Mouse (Mus musculus) lung, postnatal 25 days (tissue): ENCODE data around the gene Ankdd1b.

Experiments used
- DNase-seq: peaks from one replicate; pipeline ENCODE4 v3.0.0; 2022; ENCODE audit warnings: low spot score

Ankdd1b gene

GRCm38 (mm10) chr13:96470957-96471356, at the start of gene Ankdd1b:
TSS of gene Ankdd1b (minus strand) at chr13:96471198.
- no peak for DNase-seq

DNA sequence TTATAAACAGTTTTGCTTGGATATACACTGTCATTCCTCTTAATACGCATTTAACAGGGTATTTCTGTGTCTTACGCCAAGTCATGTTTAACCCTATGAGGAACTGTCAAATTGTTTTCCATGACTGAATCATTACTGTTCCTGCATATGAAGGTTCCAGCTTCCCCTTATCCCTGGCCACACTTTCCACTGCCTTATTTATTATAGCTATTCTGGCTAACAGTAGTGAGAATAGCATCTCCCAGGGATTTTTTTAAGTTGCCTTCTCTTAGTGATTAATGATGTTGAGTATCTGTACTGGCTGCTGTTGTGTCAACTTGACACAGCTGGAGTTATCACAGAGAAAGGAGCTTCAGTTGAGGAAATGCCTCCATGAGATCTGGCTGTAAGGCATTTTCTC, 46.3 kb upstream of the Ankdd1b start:
- DNase-seq = no peak

GRCm38 (mm10) chr13:96516249-96516648, 45.3 kb upstream of the Ankdd1b start:
- DNase-seq = no peak

DNA sequence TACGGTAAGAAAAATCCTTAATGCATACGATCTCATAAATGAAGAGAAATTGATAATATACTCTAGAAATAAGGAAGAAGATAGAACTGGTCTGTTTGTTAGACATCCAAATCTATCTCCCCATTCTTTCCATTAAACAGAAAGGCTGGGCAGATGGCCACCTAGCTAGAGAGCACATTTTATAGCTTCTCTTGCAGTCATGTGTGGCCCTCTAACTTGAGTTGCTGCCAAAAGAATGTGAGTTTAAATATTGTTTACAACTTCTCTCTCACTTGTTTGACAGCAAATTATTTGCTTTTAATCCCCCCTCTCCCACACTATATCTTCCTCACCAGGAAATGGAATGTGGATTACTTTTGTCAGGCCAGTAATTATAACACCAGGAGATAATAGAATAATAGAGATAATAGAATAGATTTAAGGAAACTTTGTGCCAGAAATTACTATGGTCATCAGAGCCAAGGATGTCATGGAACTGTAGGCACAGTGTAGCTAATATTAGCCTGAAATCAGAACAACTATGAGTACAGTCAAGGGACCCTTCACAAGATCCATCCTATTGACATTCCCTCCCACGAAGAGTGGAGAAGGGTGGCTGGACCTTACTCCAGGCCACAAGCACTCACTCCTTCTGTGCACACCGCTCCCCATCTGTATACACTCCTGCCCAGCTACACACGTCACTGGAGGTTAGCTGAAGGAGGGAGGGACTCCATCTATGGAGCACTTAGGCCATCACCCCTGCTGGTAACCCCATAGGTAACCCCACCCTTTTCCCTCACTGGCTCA, 43.4 kb upstream of the Ankdd1b start:
- no peak for DNase-seq

DNA sequence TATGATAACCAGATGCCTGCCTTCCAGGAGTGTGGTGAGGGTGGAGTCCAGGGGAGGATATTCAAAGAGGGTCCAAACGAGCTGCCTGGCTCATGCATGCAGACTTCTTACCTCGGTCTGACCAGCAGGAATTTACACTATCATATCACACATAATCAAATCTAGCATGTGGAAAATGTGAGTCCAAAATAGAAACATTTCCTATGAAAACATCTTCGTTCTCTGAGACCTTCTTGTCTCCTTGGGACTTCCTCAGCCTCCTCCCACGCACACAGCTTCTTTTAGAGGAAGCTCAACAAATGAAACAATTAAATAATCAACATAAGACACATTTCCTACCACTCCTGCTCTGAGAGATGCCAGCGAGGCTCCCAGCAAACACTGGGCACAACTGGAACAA, 40.9 kb upstream of the Ankdd1b start:
- peak; percentile 29 for DNase-seq

- DNase-seq = no peak
Observed at GRCm38 (mm10) chr13:96511262-96511661, 40.3 kb upstream of the Ankdd1b start.

- peak; percentile 43 for DNase-seq
Observed at GRCm38 (mm10) chr13:96510635-96511034, 39.6 kb upstream of the Ankdd1b start.

DNA sequence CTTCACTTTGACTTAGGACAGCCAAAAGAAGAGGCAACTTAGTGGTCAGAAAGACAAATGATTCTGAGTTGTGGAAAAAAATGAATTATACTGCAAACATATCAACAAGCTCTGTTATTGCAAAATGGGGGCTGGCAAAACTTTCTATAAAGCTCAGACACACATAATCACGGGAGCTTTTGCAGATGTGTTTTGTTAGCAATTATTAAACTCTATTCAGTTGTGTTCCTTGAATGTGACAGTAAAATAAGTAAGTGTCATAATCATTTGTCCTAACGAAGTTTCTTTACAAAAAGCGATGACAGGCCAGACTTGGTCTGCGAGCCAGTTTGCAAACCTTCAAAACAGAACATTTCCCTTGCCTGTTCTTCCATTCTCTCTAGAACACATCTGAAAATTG, 36.5 kb upstream of the Ankdd1b start:
- DNase-seq = no peak

- DNase-seq = no peak
Observed at GRCm38 (mm10) chr13:96506313-96506712, 35.3 kb upstream of the Ankdd1b start.

- DNase-seq = peak; percentile 8
Observed at GRCm38 (mm10) chr13:96505661-96506060, 34.7 kb upstream of the Ankdd1b start.

GRCm38 (mm10) chr13:96499891-96500290, 28.9 kb upstream of the Ankdd1b start:
- no peak for DNase-seq

DNA sequence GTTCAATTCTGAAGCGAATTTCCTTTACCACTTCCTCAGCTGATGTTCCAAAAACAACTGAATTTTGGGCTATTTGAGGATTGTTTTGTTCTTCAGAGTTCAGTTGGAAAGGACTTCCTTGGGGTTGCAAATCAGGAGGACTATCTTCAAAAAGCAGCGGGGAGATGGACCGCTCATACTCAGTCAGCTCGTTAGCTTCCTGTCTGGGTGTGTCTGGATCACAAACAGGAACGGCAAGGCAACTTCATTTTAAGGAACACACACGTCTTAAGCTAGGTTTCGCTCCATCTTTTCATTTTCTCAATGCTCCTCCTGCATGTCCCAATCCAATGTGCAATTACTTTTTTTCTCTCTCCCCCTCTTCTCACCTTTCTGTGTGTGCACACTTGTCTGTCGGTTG, 25.6 kb upstream of the Ankdd1b start:
- DNase-seq = no peak

GRCm38 (mm10) chr13:96490433-96490832, 19.4 kb upstream of the Ankdd1b start, which contains the start of gene Gm17622:
TSS of gene Gm17622 (plus strand) at chr13:96490733.
- DNase-seq = no peak

- DNase-seq = no peak
Observed at GRCm38 (mm10) chr13:96487968-96488367, 17.0 kb upstream of the Ankdd1b start.

GRCm38 (mm10) chr13:96487230-96487629, 16.2 kb upstream of the Ankdd1b start:
- DNase-seq = no peak

DNA sequence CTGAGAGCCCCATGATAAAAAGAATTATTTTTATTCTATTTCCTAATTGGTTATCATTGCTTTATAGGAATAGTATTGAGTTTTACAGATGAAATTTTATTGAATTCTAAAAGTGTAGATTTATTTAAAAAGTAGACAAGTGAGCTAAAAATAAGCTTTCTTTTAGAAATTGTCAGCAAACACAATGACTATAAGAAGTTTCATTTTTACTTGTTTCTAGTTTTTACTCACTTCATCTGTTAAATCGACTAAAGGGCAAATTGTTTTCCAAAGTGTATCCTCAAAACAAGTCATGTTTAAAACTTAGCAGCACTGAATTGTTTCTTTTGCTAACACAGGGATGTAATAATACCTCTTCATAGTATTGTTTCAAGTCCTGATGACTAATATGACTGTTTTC, 8.0 kb upstream of the Ankdd1b start:
- DNase-seq = no peak

GRCm38 (mm10) chr13:96477226-96477625, 6.2 kb upstream of the Ankdd1b start:
- DNase-seq = no peak

DNA sequence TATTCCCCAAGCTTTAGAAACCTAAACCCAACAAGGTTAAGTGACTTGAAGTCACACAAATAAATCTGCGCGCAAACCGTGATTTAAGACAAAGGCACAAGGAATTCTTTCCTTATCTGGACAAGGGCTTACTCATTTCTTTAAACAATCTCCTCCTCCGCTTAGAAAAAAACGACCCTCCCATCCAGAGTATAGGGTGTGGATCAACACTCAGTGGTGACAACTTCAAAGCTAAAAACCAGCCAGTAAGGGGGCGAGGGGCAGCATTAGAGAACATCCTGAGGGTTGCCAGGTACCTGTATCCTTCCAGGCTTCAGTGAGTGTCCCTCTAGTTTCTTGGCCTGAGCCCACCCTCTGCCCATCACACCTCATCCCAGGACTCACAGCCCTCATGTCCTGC, 442 bp downstream of the Ankdd1b start:
- no peak for DNase-seq

- DNase-seq = no peak
Observed at GRCm38 (mm10) chr13:96468678-96469077, 2.3 kb downstream of the Ankdd1b start.

DNA sequence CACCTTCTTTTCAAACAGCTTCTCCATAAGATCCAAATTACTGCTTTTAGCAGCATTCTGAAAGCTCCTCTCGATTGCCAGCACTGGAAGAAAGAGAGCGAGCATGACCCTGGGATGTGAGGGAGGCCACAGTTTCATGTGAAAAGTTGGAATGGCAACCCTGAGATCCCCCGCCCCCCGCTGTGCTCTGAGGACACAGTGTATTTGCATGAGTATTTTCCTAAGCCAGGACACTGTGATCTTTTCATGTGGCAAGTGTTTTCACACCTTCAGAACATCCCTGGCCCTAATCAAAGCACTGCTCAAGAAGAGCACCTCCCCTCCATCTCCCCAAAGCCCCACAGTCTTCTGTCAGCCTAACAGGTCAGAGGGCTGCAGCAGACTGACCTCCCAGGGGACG, 5.7 kb downstream of the Ankdd1b start:
- no peak for DNase-seq

GRCm38 (mm10) chr13:96462644-96463043, 8.4 kb downstream of the Ankdd1b start:
- DNase-seq = no peak

DNA sequence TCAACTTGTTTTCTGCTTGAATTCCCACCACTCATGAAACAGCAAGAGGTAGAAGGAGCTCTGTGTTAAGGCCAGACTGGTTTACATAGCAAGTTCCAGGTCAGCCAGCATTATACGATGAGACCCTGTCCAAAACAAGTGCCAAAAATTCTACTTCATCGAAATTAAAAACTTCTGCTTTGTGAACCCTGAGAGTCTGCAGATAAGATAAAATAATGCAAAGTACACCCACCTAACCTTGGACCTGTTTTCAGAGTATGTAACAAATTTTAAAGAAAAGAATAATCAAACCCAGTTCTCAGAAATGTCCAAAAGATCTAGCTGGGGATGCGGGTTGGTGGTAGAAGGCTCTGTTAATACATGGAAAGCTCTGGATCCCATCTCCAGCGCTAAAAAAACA, 12.4 kb downstream of the Ankdd1b start:
- DNase-seq = no peak

GRCm38 (mm10) chr13:96458018-96458417, 13.0 kb downstream of the Ankdd1b start:
- no peak for DNase-seq

DNA sequence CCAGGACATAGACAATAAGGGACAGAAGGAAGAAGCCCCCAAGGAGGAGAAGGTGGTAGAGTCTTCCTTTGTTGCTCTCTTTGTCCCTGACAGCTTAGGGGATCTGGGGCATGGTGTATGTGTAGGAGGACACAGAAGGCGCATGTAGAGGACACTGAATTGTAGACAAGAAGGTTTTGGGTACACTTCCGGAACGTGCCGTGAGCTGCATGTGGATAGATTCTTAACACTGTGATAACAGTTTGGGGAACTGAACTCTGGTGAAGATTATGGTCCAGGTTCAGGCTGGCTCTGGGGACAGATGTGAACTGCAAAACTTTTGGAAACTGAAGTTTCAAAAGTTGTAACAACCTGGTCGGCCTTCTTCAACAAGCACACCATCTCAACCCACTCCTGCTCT, 13.4 kb downstream of the Ankdd1b start:
- no peak for DNase-seq
